Mouse (Mus musculus) ES-E14 (cell line): ENCODE results near the gene Pif1.

Experiments used
- CHD2 ChIP-seq: IDR thresholded peaks from 2 replicates; pipeline ENCODE4 v1.6.1; 2014; ENCODE audit warnings: mild to moderate bottlenecking, low read depth, low read length, inconsistent platforms
- HCFC1 ChIP-seq: IDR thresholded peaks from 2 replicates; pipeline ENCODE4 v1.6.1; 2012; ENCODE audit warnings: low read length, inconsistent platforms, borderline replicate concordance; ENCODE audit not compliant: insufficient read depth
- MAFK ChIP-seq: IDR thresholded peaks from 2 replicates; pipeline ENCODE4 v1.6.1; 2014; ENCODE audit warnings: mild to moderate bottlenecking, low read depth, low read length, inconsistent platforms; ENCODE audit not compliant: insufficient read depth
- ZC3H11A ChIP-seq: IDR thresholded peaks from 2 replicates; pipeline ENCODE4 v1.6.1; 2012; ENCODE audit warnings: low read depth, mild to moderate bottlenecking, inconsistent platforms, low read length, borderline replicate concordance
- ZNF384 ChIP-seq: IDR thresholded peaks from 2 replicates; pipeline ENCODE4 v1.6.1; 2012; ENCODE audit warnings: low read depth, low read length, inconsistent platforms

GRCm38 (mm10) chr9:65548311-65548710 is 38.6 kb upstream of the Pif1 start:
- TF ChIP-seq HCFC1 = no peak
- TF ChIP-seq CHD2 = no peak
- no peak for TF ChIP-seq MAFK
- TF ChIP-seq ZNF384 = no peak
- TF ChIP-seq ZC3H11A = no peak
